Mouse (Mus musculus) telencephalon, adult 2 months (tissue): Measurements from ENCODE around the gene Slc6a16.

ENCODE experiments used
- DNase-seq: peaks from one replicate; pipeline ENCODE4 v3.0.0-alpha.2; 2011; ENCODE audit warnings: low read depth, low spot score

The Slc6a16 gene

DNA sequence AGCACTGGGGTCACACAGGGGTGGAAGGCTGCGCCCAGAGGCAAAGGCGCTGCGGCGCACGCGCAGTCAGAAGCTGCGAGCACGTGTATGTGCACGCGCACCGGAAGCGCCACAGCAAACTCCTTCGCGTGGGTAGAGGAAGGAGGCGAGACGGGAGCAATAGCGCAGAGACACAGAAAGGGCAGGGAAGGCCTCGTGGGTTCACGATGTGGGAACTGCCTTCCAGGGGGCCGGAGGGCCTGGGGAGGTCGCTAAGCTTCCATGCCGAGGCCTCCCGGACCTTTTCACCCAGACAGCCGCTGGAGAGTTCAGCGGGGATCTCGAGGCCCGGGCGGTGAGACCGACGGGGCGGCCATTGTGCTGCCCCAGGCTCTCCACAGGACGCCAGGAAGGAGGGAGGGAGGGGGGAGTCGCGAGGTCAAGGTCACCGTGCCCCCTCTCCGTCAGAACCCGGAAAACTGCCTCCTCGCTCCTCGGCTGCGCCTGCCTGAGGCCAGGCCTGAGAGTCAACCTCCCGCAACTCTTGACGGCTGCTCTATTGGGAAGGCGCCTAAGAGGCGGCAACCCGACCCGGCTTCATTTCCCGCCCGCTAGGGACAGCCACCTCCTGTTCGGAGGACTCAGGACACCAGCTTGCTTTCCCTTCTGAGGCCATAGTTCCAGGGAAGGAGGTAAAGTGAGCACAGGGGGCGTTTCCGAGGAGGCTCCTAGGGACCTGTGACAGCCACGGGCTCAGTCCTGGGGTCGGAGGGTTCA lies at the start of gene Slc6a16:
TSS of gene Slc6a16 (plus strand) at position 453 of the 756 bp plus-strand sequence.
- DNase-seq: no peak

GRCm38 (mm10) chr7:45191161-45191560 lies 49.7 kb upstream of the Slc6a16 start:
- DNase-seq: no peak

GRCm38 (mm10) chr7:45191803-45192363 lies 49.0 kb upstream of the Slc6a16 start:
- no peak for DNase-seq

DNA sequence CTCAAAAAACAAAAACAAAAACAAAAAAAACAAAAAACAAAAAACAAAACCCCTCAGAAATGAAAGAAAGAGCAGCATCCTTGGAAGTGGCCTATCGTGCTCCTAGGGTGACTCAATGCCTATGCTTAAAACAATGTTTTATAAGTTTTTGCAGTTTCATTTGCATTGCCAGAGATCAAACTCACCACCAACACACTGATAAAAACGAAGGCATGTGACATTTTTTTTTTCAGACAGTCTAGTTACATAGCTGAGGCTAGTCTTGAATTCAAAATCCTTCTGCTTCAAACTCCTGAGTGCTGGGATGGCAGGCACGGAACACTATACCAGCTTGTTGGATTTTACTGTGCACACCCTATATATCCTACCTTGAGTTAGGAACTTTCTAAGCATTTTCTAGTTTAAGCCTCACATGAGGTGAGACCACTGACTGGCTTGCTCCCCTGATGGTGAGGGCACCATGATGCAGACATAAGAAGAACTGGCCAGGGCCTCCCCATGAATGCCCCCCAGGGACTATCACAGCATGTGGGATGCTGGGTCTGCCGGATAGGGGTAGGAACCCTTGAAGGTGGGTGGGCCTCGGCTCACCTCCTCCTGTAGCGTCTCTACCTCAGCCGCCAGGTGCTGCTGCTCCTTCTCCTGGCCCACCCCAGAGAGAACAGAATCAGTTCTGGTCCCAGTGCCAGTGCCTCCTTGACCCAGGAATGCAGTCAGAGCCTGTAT lies 48.1 kb upstream of the Slc6a16 start:
- DNase-seq: no peak

GRCm38 (mm10) chr7:45193406-45193805 lies 47.5 kb upstream of the Slc6a16 start:
- no peak for DNase-seq

- no peak for DNase-seq
Measured at GRCm38 (mm10) chr7:45193871-45194785, 46.8 kb upstream of the Slc6a16 start.

DNA sequence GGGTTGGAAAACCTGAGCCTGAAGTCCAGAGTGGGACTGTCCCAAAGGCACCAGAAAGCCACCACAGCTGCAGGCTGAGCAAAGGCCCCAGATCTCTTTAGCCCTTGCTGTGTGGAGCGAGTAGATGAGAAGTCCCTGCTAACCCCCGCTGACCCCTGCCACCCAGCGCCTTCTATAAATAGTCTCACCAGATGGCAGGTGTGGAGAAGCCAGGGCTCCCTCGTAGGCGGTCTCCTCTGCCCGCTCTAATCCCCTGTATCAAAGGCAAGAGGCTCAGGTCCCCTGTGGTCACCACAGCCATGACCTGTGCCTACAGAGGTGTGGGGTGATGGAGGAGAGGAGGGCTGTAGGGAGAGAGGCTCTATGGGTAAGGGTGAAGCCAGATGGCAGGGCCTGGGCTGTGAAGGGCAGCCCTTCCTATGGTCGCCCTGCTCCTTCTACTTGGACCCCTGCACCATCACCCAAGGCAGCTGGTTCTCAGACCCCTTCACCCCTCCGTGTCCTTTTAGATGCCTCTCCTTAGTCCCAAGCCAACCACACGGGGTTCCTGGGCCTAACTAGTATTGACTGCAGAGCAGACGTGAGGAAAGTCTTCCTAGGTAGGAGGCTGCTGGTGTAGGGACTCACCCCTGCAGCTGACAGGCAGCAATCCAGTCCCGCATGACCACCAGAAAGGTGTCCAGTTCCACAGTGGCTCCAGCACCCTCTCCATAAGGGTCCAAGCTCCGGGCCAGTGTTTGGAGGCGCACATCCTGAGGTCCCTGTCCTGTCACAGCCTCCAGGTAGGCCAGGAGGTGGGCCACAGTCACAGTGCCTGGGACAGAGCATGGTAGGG lies 45.3 kb upstream of the Slc6a16 start:
- no peak for DNase-seq

- no peak for DNase-seq
Measured at GRCm38 (mm10) chr7:45196176-45196535, 44.7 kb upstream of the Slc6a16 start.

DNA sequence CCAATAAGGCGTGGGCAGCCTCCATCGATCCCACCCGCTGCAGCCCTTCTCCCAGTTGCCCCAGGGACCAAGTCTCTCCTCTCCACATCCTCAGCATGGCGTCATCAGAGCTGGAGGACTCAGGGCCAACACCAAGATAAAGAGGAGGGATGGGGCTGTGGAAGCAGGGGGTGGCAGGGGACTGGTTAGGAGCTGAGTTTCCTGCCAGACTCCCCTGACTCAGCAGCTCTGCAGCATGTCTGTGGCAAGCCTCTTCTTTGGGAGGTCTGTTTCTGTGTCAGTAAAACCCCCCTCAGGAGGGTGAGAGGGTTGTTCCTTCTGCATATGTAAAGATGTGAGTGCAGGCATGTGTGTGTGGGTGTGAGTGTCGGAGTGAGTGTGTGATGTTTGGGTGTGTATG lies 43.9 kb upstream of the Slc6a16 start:
- no peak for DNase-seq

DNA sequence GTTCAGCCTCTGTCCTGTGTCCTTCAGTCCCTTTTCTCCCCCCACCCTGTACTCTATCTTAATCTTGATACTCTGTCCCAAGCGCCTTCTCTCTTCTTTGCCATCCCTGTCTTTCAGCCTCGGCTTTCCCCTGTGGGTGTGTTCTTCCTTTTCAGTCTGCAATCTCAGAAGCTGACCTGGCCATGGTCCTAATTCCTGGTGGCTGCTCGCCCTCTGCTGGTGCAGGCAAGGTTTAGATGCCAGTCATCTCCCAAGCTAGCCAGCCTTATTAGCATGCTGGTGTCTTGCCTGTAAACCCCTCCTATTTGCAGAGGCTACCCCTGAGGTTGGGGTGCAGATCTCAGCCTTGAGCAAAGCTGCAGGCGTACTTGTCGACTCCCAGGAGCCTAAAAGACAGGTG lies 42.5 kb upstream of the Slc6a16 start:
- DNase-seq: no peak

DNA sequence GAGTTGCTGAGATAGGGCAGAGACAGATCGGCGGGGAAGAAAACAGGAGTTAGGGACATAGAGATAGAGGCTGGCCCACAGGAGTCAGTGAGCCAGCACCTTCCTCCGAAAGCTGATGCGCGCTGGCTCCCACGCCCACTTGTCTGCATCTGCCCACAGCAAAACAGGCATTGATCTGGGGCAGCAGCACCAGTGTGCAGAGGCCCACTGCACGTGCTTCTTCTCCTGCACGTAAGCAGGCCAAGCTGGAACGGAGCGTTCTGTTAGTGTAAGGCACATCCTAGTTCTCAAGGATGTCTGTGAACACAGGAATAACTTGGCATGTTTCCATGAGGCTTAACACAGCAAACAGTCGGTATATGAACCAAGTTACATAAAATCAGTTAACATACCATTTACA lies 41.9 kb upstream of the Slc6a16 start:
- no peak for DNase-seq

GRCm38 (mm10) chr7:45202654-45203053 lies 38.2 kb upstream of the Slc6a16 start:
- DNase-seq: peak; percentile 75

GRCm38 (mm10) chr7:45204380-45205143 lies 36.3 kb upstream of the Slc6a16 start, which contains the start of gene Ccdc155:
Ccdc155 (minus strand) TSS chr7:45204892.
- peak; percentile 95 for DNase-seq

DNA sequence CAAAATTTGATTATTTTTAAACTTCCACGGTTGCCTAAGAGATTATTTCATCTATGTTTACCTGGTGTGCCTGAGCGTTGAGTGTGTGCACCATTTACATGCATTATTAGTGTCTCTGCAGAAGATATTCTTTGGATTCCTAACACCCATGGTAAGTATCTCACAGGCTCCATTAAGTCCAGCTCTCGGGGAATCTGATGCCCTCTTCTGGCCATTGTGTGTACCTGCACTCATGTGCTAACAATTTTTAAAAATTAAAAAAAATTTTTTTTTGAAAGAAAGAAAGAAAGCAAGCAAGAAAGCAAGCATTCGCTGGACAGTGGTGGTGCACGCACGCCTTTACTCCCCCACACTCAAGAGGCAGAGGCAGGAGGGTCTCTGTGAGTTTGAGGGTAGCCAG lies 32.6 kb upstream of the Slc6a16 start:
- DNase-seq: no peak

- no peak for DNase-seq
Measured at GRCm38 (mm10) chr7:45211070-45211469, 29.8 kb upstream of the Slc6a16 start.

DNA sequence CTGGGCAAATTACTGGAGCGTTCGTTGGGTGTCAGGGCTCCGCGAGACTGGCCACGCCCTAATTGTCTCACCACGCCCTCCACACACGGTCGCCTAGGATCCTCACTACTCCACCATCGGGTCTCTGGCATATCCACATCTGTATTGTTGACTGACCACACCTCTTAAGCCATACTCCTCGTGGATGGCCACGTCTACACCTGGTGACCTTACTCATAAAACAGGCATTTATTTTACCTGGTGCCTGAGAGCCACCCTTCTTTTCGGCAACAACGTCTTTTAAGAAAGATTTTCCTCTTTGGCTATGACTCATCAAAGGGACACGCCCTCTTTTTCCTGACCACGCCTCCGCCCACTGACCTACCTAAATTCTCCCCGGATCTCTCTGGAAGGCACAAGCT lies 29.0 kb upstream of the Slc6a16 start, which contains the start of gene Dkkl1:
TSS of gene Dkkl1 (minus strand) at position 297 of the 401 bp plus-strand sequence.
- DNase-seq: no peak

GRCm38 (mm10) chr7:45212356-45212755 lies 28.5 kb upstream of the Slc6a16 start:
- DNase-seq: no peak

GRCm38 (mm10) chr7:45213708-45214107 lies 27.2 kb upstream of the Slc6a16 start:
- no peak for DNase-seq

GRCm38 (mm10) chr7:45215673-45216441 lies 25.0 kb upstream of the Slc6a16 start, which contains the start of gene Tead2:
Tead2 (plus strand) TSS chr7:45215753.
- no peak for DNase-seq
